Mouse (Mus musculus): ENCODE results near the gene Evi2b. TPM values are rescaled to one million over a fixed set of nuclear protein-coding genes. Genes with fewer than 3 reads are reported as not detected.

Evi2b gene
- polyA plus RNA-seq, 1 experiment: 0.26 TPM

DNA sequence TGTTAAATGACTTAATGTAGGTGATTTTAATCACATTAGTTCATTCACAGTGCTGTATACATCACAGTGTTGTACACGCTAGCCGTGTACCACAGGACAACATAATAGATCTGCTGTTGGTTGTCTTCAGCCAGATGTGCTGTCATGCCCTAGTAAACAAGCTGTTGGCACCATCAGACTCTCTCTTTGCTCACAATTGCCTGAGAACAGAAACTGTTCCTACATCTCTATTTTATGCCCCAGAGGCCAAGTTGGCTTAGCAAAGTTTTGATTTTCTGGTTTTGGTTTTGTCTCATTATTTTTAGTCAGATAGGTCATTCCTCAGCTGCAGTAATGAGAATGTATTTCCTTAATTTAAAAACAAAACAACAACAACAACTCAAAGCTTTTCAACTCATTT, 6.2 kb upstream of the Evi2b start:
- peak overlapping the region; percentile 21 for H3K4me3 ChIP-seq
- no peak overlapping the region for H3ac ChIP-seq (ENCODE audit: control insufficient read depth, insufficient read length)
- H3K36me3 ChIP-seq (ENCODE audit: control insufficient read depth, insufficient read depth): peaks cover 31% of the 10 kb centered on the region
- peaks cover 10% of the 10 kb centered on the region for H3K79me2 ChIP-seq (ENCODE audit: control insufficient read depth, insufficient read depth)
- TF ChIP-seq USF1 (IDR thresholded peaks at IDR 0.05; ENCODE audit: low read depth) (no peak), MYOG (IDR thresholded peaks at IDR 0.05; ENCODE audit: control insufficient read depth in 1 of 3, insufficient read depth in 1 of 3, insufficient read length in 2 of 3, low read depth in 2 of 3) (no peak), MAX (IDR thresholded peaks at IDR 0.05; ENCODE audit: low read depth) (no peak), SRF (IDR thresholded peaks at IDR 0.05; ENCODE audit: control insufficient read depth, insufficient read length, low read depth) (no peak), TCF12 (IDR thresholded peaks at IDR 0.05; ENCODE audit: insufficient read depth, poor library complexity, severe bottlenecking) (no peak), MYOD1 (IDR thresholded peaks at IDR 0.05; ENCODE audit: control insufficient read depth in 1 of 3, insufficient read length in 2 of 3, low read depth in 2 of 3) (no peak), TCF3 (IDR thresholded peaks at IDR 0.05; ENCODE audit: insufficient read length, low read depth) (no peak), POLR2A (IDR thresholded peaks at IDR 0.05; ENCODE audit: insufficient read length, low read depth) (no peak), E2F4 (IDR thresholded peaks at IDR 0.05; ENCODE audit: insufficient read depth) (no peak), CEBPB (IDR thresholded peaks at IDR 0.05; ENCODE audit: insufficient read depth, poor library complexity, severe bottlenecking) (no peak), REST (IDR thresholded peaks at IDR 0.05; ENCODE audit: insufficient read depth, insufficient read length) (no peak), POLR2AphosphoS2 (IDR thresholded peaks at IDR 0.05; ENCODE audit: insufficient read length, low read depth) (no peak)
- H3K27me3 ChIP-seq (ENCODE audit: control insufficient read depth, insufficient read depth, insufficient read length): no peaks in the 10 kb centered on the region
- H3K4me2 ChIP-seq (ENCODE audit: low read depth): peak overlapping the region; percentile 94

DNA sequence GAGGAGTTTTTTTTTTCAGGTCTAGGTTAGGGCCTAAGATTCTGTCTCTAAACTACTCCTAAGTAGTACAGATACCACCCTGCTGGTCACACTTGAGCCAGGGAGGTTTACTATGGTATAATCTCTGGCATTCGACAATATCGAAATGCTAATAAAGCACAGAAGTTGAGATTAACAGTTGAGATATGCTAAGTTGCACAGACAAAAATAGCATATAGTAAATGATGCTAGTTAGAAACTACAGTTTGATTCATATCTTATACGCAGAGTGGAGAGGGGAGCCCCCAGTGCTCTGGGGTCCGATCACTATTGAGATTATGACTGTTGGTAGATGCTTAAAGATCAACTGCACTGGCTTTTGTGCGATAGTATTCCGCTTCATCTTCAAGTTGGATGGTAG, 5.7 kb upstream of the Evi2b start:
- H3ac ChIP-seq (ENCODE audit: control insufficient read depth, insufficient read length): no peak overlapping the region

DNA sequence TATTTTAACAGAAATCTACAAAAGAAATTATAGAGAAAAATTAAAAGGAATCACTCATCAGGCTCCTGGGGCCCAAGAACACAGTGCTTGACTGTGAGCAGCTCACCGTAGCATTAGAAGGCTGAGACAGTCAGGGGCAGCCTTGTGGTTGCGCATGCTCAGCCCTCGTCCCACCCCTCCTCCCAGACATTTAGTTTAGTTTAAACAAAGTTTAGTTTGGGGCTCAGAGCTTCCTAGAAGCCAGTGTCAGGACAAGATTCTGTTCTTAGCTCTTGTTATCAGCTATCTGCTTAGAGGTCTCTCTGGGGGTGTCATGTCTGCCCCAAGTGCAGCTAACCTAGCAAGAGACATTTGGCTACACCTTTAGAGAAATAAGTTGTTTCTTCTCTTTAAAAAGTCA, 5.0 kb upstream of the Evi2b start:
- Histone ChIP-seq H3K27me3 (ENCODE audit: control insufficient read depth, insufficient read depth, insufficient read length) (no peaks in the 10 kb centered on the region), H3ac (ENCODE audit: control insufficient read depth, insufficient read length) (no peak overlapping the region), H3K79me2 (ENCODE audit: control insufficient read depth, insufficient read depth) (peaks cover 10% of the 10 kb centered on the region), H3K36me3 (ENCODE audit: control insufficient read depth, insufficient read depth) (peaks cover 31% of the 10 kb centered on the region), H3K4me3 (no peak overlapping the region), H3K4me2 (ENCODE audit: low read depth) (peak overlapping the region; percentile 94)
- TF ChIP-seq MYOD1 (IDR thresholded peaks at IDR 0.05; ENCODE audit: control insufficient read depth in 1 of 3, insufficient read length in 2 of 3, low read depth in 2 of 3): no peak
- no peak for TF ChIP-seq POLR2AphosphoS2 (IDR thresholded peaks at IDR 0.05; ENCODE audit: insufficient read length, low read depth)
- no peak for TF ChIP-seq MYOG (IDR thresholded peaks at IDR 0.05; ENCODE audit: control insufficient read depth in 1 of 3, insufficient read depth in 1 of 3, insufficient read length in 2 of 3, low read depth in 2 of 3)
- TF ChIP-seq TCF12 (IDR thresholded peaks at IDR 0.05; ENCODE audit: insufficient read depth, poor library complexity, severe bottlenecking): no peak
- TF ChIP-seq CEBPB (IDR thresholded peaks at IDR 0.05; ENCODE audit: insufficient read depth, poor library complexity, severe bottlenecking): no peak
- TF ChIP-seq TCF3 (IDR thresholded peaks at IDR 0.05; ENCODE audit: insufficient read length, low read depth): no peak
- no peak for TF ChIP-seq MAX (IDR thresholded peaks at IDR 0.05; ENCODE audit: low read depth)
- no peak for TF ChIP-seq POLR2A (IDR thresholded peaks at IDR 0.05; ENCODE audit: insufficient read length, low read depth)
- TF ChIP-seq SRF (IDR thresholded peaks at IDR 0.05; ENCODE audit: control insufficient read depth, insufficient read length, low read depth): no peak
- TF ChIP-seq REST (IDR thresholded peaks at IDR 0.05; ENCODE audit: insufficient read depth, insufficient read length): no peak

More for the DNA sequence above, 5.7 kb upstream of the Evi2b start:
- Histone ChIP-seq H3K36me3 (ENCODE audit: control insufficient read depth, insufficient read depth) (peaks cover 31% of the 10 kb centered on the region), H3K27me3 (ENCODE audit: control insufficient read depth, insufficient read depth, insufficient read length) (no peaks in the 10 kb centered on the region), H3K4me2 (ENCODE audit: low read depth) (peak overlapping the region; percentile 94), H3K4me3 (peak overlapping the region; percentile 21), H3K79me2 (ENCODE audit: control insufficient read depth, insufficient read depth) (peaks cover 10% of the 10 kb centered on the region)
- TF ChIP-seq CEBPB (IDR thresholded peaks at IDR 0.05; ENCODE audit: insufficient read depth, poor library complexity, severe bottlenecking): no peak
- no peak for TF ChIP-seq POLR2AphosphoS2 (IDR thresholded peaks at IDR 0.05; ENCODE audit: insufficient read length, low read depth)
- TF ChIP-seq TCF12 (IDR thresholded peaks at IDR 0.05; ENCODE audit: insufficient read depth, poor library complexity, severe bottlenecking): no peak
- TF ChIP-seq POLR2A (IDR thresholded peaks at IDR 0.05; ENCODE audit: insufficient read length, low read depth): no peak
- no peak for TF ChIP-seq E2F4 (IDR thresholded peaks at IDR 0.05; ENCODE audit: insufficient read depth)
- TF ChIP-seq TCF3 (IDR thresholded peaks at IDR 0.05; ENCODE audit: insufficient read length, low read depth): no peak

DNA sequence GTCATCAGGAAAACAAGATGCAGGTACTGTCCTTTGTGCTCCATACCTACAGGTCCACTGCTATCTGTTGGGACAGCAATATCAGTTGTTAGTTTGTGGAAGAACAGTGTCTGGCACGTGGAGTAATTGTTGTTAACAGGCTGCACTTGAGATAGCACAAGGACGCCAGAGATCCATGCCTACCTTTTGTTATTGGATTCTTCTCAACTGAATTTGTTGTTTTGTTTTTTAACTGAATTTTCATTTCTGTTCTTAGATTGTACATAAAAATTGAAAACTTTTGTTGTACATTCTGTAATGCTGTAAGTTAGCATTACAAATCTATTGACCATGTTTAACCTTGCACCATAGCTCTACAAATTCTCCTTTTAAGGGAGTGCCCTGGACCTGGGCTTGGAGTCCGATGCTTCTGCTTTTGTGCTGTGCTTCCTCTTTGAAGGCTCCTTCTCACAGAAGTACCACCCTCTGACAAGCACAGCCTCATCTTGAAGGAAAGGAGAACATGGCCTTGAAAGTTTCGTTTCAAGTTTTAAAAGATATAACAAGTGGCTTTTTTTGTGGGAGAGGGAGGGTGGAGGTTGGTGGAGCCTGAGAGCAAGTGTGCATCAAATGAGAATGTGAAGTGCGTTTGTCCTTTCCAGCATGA, 4.3 kb upstream of the Evi2b start:
- TF ChIP-seq TCF12 (IDR thresholded peaks at IDR 0.05; ENCODE audit: insufficient read depth, poor library complexity, severe bottlenecking): no peak
- TF ChIP-seq SRF (IDR thresholded peaks at IDR 0.05; ENCODE audit: control insufficient read depth, insufficient read length, low read depth): no peak
- no peak for TF ChIP-seq MYOG (IDR thresholded peaks at IDR 0.05; ENCODE audit: control insufficient read depth in 1 of 3, insufficient read depth in 1 of 3, insufficient read length in 2 of 3, low read depth in 2 of 3)
- no peak for TF ChIP-seq E2F4 (IDR thresholded peaks at IDR 0.05; ENCODE audit: insufficient read depth)
- TF ChIP-seq TCF3 (IDR thresholded peaks at IDR 0.05; ENCODE audit: insufficient read length, low read depth): no peak
- TF ChIP-seq CEBPB (IDR thresholded peaks at IDR 0.05; ENCODE audit: insufficient read depth, poor library complexity, severe bottlenecking): no peak
- TF ChIP-seq POLR2AphosphoS2 (IDR thresholded peaks at IDR 0.05; ENCODE audit: insufficient read length, low read depth): no peak
- TF ChIP-seq POLR2A (IDR thresholded peaks at IDR 0.05; ENCODE audit: insufficient read length, low read depth): no peak
- TF ChIP-seq USF1 (IDR thresholded peaks at IDR 0.05; ENCODE audit: low read depth): no peak
- TF ChIP-seq REST (IDR thresholded peaks at IDR 0.05; ENCODE audit: insufficient read depth, insufficient read length): no peak
- TF ChIP-seq MAX (IDR thresholded peaks at IDR 0.05; ENCODE audit: low read depth): no peak
- no peak for TF ChIP-seq MYOD1 (IDR thresholded peaks at IDR 0.05; ENCODE audit: control insufficient read depth in 1 of 3, insufficient read length in 2 of 3, low read depth in 2 of 3)
- Histone ChIP-seq H3K4me3 (no peak overlapping the region), H3K79me2 (ENCODE audit: control insufficient read depth, insufficient read depth) (peaks cover 10% of the 10 kb centered on the region), H3K36me3 (ENCODE audit: control insufficient read depth, insufficient read depth) (peaks cover 31% of the 10 kb centered on the region), H3K27me3 (ENCODE audit: control insufficient read depth, insufficient read depth, insufficient read length) (no peaks in the 10 kb centered on the region), H3ac (ENCODE audit: control insufficient read depth, insufficient read length) (no peak overlapping the region), H3K4me2 (ENCODE audit: low read depth) (no peak overlapping the region)

All from myocyte (in vitro differentiated cells).